Mouse (Mus musculus): ENCODE measurements around the gene Pard3b. TPM values are rescaled to one million over a fixed set of nuclear protein-coding genes. Genes with fewer than 3 reads are reported as not detected.

The Pard3b gene
- polyA plus RNA-seq, 1 experiment, result 5.7 TPM

- no peak overlapping the region for H3K4me3 ChIP-seq (replicated peaks; ENCODE audit: extremely low read depth, low read depth, low read length)
- no peak for DNase-seq
- TF ChIP-seq CTCF (IDR thresholded peaks at IDR 0.05; ENCODE audit: insufficient read depth, low read length) (no peak), POLR2A (IDR thresholded peaks at IDR 0.05; ENCODE audit: borderline replicate concordance, extremely low read depth, low read depth, low read length) (no peak)
- 81% methylated on average over 6 of the region's 6 CpGs for WGBS
- H3K4me1 ChIP-seq (ENCODE audit: control insufficient read depth, insufficient read depth, low read length), result no peaks in the 10 kb centered on the region
These were observed 792.4 kb downstream of the Pard3b start for GRCm38 (mm10) chr1:62431054-62431453.

- no peak overlapping the region for H3K4me3 ChIP-seq (replicated peaks; ENCODE audit: extremely low read depth, low read depth, low read length)
- DNase-seq, result no peak
- no peaks in the 10 kb centered on the region for H3K4me1 ChIP-seq (ENCODE audit: control insufficient read depth, insufficient read depth, low read length)
- 80% methylated on average over 5 of the region's 5 CpGs for WGBS
- TF ChIP-seq CTCF (IDR thresholded peaks at IDR 0.05; ENCODE audit: insufficient read depth, low read length), result no peak
- TF ChIP-seq POLR2A (IDR thresholded peaks at IDR 0.05; ENCODE audit: borderline replicate concordance, extremely low read depth, low read depth, low read length), result no peak
These were observed 795.3 kb downstream of the Pard3b start for GRCm38 (mm10) chr1:62433891-62434290.

GRCm38 (mm10) chr1:62435844-62436243 is 797.2 kb downstream of the Pard3b start:
- Histone ChIP-seq H3K4me3 (replicated peaks; ENCODE audit: extremely low read depth, low read depth, low read length) (no peak overlapping the region), H3K4me1 (ENCODE audit: control insufficient read depth, insufficient read depth, low read length) (no peaks in the 10 kb centered on the region)
- no peak for DNase-seq
- TF ChIP-seq CTCF (IDR thresholded peaks at IDR 0.05; ENCODE audit: insufficient read depth, low read length) (no peak), POLR2A (IDR thresholded peaks at IDR 0.05; ENCODE audit: borderline replicate concordance, extremely low read depth, low read depth, low read length) (no peak)
- WGBS, result 80% methylated on average over 9 of the region's 9 CpGs

GRCm38 (mm10) chr1:62436304-62436703 is 797.7 kb downstream of the Pard3b start:
- WGBS, result 79% methylated on average over 3 of the region's 3 CpGs

DNA sequence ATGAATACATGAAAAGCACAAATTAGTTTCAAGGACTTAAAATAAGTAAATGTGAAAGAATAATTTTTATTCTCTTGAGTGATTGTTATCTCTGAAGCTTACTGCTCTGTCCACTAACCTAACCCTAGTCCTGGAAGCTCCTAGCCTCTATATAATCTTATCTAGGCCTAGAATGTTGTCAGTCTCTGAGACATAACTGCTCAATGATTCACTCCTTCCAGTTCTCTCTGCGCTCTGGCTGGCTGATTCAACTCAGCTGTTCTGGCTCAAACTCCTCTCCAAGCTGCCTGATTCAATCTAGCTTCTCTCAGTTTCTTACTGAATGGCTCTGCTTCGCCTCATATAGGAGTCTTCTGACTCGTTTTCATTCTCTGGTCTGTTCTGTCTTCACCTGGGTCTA is 798.9 kb downstream of the Pard3b start:
- no peaks in the 10 kb centered on the region for H3K4me1 ChIP-seq (ENCODE audit: control insufficient read depth, insufficient read depth, low read length)
- H3K4me3 ChIP-seq (replicated peaks; ENCODE audit: extremely low read depth, low read depth, low read length), result no peak overlapping the region
- WGBS, result 64% methylated on average over 3 of the region's 3 CpGs
- DNase-seq, result no peak
- TF ChIP-seq POLR2A (IDR thresholded peaks at IDR 0.05; ENCODE audit: borderline replicate concordance, extremely low read depth, low read depth, low read length), result no peak
- TF ChIP-seq CTCF (IDR thresholded peaks at IDR 0.05; ENCODE audit: insufficient read depth, low read length), result no peak

More at GRCm38 (mm10) chr1:62436304-62436703, 797.7 kb downstream of the Pard3b start:
- H3K4me1 ChIP-seq (ENCODE audit: control insufficient read depth, insufficient read depth, low read length), result no peaks in the 10 kb centered on the region
- TF ChIP-seq CTCF (IDR thresholded peaks at IDR 0.05; ENCODE audit: insufficient read depth, low read length) (no peak), POLR2A (IDR thresholded peaks at IDR 0.05; ENCODE audit: borderline replicate concordance, extremely low read depth, low read depth, low read length) (no peak)
- no peak for DNase-seq
- H3K4me3 ChIP-seq (replicated peaks; ENCODE audit: extremely low read depth, low read depth, low read length), result no peak overlapping the region

GRCm38 (mm10) chr1:62444406-62444805 is 805.8 kb downstream of the Pard3b start:
- no peak for TF ChIP-seq CTCF (IDR thresholded peaks at IDR 0.05; ENCODE audit: insufficient read depth, low read length)
- TF ChIP-seq POLR2A (IDR thresholded peaks at IDR 0.05; ENCODE audit: borderline replicate concordance, extremely low read depth, low read depth, low read length), result no peak
- H3K4me1 ChIP-seq (ENCODE audit: control insufficient read depth, insufficient read depth, low read length), result no peaks in the 10 kb centered on the region
- no peak for DNase-seq
- H3K4me3 ChIP-seq (replicated peaks; ENCODE audit: extremely low read depth, low read depth, low read length), result no peak overlapping the region
- 83% methylated on average over 3 of the region's 3 CpGs for WGBS

- TF ChIP-seq CTCF (IDR thresholded peaks at IDR 0.05; ENCODE audit: insufficient read depth, low read length), result no peak
- TF ChIP-seq POLR2A (IDR thresholded peaks at IDR 0.05; ENCODE audit: borderline replicate concordance, extremely low read depth, low read depth, low read length), result no peak
- Histone ChIP-seq H3K4me1 (ENCODE audit: control insufficient read depth, insufficient read depth, low read length) (no peaks in the 10 kb centered on the region), H3K4me3 (replicated peaks; ENCODE audit: extremely low read depth, low read depth, low read length) (no peak overlapping the region)
- 57% methylated on average over 1 of the region's 1 CpGs for WGBS
- no peak for DNase-seq
These were observed 808.2 kb downstream of the Pard3b start for GRCm38 (mm10) chr1:62446818-62447217.

DNA sequence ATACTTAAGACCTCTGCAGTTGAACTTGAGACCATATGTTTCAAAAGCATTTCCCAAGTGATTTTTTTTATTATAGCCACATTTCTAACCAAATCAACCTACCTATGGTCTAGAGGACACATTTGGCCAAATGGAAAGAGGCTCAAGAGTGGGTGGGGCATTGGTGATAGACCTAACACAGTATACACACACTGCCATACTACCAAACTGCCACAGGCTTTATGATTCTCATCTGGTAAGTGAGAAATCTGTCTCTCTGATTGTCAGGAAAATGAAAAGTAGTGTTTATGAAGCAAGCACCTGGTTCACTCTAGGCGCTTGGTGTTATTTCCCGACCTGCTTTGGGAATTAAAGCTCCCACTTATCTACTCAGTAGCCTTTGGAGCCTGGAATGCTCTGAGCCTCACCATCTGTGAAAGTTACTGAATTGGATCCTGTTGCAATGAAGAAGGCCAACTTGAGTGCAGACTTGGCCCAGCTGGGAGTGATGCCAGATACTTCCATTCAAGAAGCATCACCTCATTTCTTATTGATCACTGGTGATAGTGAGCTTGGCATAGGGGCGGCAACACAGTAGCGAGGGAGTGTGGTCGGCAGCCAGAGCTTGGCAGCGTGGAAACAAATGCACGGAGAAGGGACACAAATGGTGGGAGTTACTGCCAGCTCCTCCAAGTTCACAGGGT is 810.7 kb downstream of the Pard3b start:
- 61% methylated on average over 7 of the region's 7 CpGs for WGBS
- TF ChIP-seq CTCF (IDR thresholded peaks at IDR 0.05; ENCODE audit: insufficient read depth, low read length), result no peak
- TF ChIP-seq POLR2A (IDR thresholded peaks at IDR 0.05; ENCODE audit: borderline replicate concordance, extremely low read depth, low read depth, low read length), result no peak
- DNase-seq, result no peak
- H3K4me1 ChIP-seq (ENCODE audit: control insufficient read depth, insufficient read depth, low read length), result no peaks in the 10 kb centered on the region
- no peak overlapping the region for H3K4me3 ChIP-seq (replicated peaks; ENCODE audit: extremely low read depth, low read depth, low read length)

- TF ChIP-seq POLR2A (IDR thresholded peaks at IDR 0.05; ENCODE audit: borderline replicate concordance, extremely low read depth, low read depth, low read length), result no peak
- TF ChIP-seq CTCF (IDR thresholded peaks at IDR 0.05; ENCODE audit: insufficient read depth, low read length), result no peak
- no peak overlapping the region for H3K4me3 ChIP-seq (replicated peaks; ENCODE audit: extremely low read depth, low read depth, low read length)
- H3K4me1 ChIP-seq (ENCODE audit: control insufficient read depth, insufficient read depth, low read length), result peaks cover 3% of the 10 kb centered on the region
- WGBS, result 40% methylated on average over 8 of the region's 8 CpGs
- no peak for DNase-seq
These were observed 826.9 kb downstream of the Pard3b start for GRCm38 (mm10) chr1:62465536-62465935.

GRCm38 (mm10) chr1:62466544-62466943 is 827.9 kb downstream of the Pard3b start:
- H3K4me1 ChIP-seq (ENCODE audit: control insufficient read depth, insufficient read depth, low read length), result peaks cover 3% of the 10 kb centered on the region
- 70% methylated on average over 1 of the region's 1 CpGs for WGBS
- H3K4me3 ChIP-seq (replicated peaks; ENCODE audit: extremely low read depth, low read depth, low read length), result no peak overlapping the region
- TF ChIP-seq CTCF (IDR thresholded peaks at IDR 0.05; ENCODE audit: insufficient read depth, low read length) (no peak), POLR2A (IDR thresholded peaks at IDR 0.05; ENCODE audit: borderline replicate concordance, extremely low read depth, low read depth, low read length) (no peak)
- no peak for DNase-seq
